ENCODE assay signal across 9 mouse cellular contexts in the genomic region with DNA sequence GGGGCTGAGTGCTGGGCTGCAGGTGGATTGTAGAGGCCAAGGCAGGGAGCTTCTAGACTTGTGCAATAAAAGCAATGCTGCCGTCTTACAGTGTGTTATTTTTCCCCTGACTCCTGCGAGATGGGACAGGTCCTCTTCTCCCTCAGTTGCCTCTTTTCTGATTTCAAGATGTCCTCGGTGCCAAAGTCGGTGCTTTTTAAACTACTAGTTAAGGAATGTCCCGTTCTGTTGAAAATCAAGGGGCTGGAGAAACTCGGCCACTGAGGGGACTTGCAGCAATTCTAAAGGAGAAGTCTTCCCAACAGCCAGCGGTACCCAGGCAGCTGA. TPM values are rescaled to one million over a fixed set of nuclear protein-coding genes. Genes with fewer than 3 reads are reported as not detected.
A peak's percentile ranks its signal among the peaks of the same experiment; 100 is the strongest.
DNase-seq lines count a peak whose midpoint lies in the region; ATAC-seq lines count a peak whose summit lies in the region.
"Had no signal": no experiment of that assay in that cellular context is flagged by ENCODE, and none has a peak within 500 bp of the region (broad histone marks: within the 10 kb centered on the region; RNA-seq: fewer than 3 reads in every experiment).

No protein-coding gene starts in this region.

- no peak for ATAC-seq in neural tube, embryonic 11.5 days (ENCODE audit: insufficient read depth, low FRiP score, low TSS enrichment)
- no peak for ATAC-seq in liver, embryonic 16.5 days (ENCODE audit: low read depth)

- H3K4me1 ChIP-seq in neural tube, embryonic 11.5 days (ENCODE audit: control insufficient read depth, insufficient read depth, low read length) = peaks cover 4% of the 10 kb centered on the region; the same call in 1 of the 2 replicates
- no peaks in the 10 kb centered on the region for H3K4me1 ChIP-seq in liver, embryonic 16.5 days (ENCODE audit: control insufficient read depth, low read depth, low read length)

- no peaks in the 10 kb centered on the region for H3K9me3 ChIP-seq in neural tube, embryonic 11.5 days (ENCODE audit: control insufficient read depth, low read length)
- H3K9me3 ChIP-seq in liver, embryonic 16.5 days (replicated peaks; ENCODE audit: control insufficient read depth, low read length) = no peaks in the 10 kb centered on the region

- DNase-seq in embryo, embryonic 10.5 days (ENCODE audit: low spot score) = peak; percentile 32
- DNase-seq in embryo, embryonic 11 days = no peak
- no peak for DNase-seq in neural tube, embryonic 11.5 days (ENCODE audit: low spot score)
- DNase-seq in neural tube, embryonic 10.5 days (ENCODE audit: extremely low spot score, low spot score) = no peak
- DNase-seq in thymus, postnatal 36 days = no peak
- no peak for DNase-seq in retina, postnatal 1 day
- DNase-seq in layer of hippocampus, adult 9-11 months = no peak
- DNase-seq: gastrocnemius, postnatal 14 days had no signal

- WGBS in neural tube, embryonic 11.5 days = 19% methylated on average over 7 of the region's 7 CpGs
- WGBS in liver, embryonic 16.5 days (ENCODE audit: insufficient replicate concordance) = 18% methylated on average over 7 of the region's 7 CpGs

- H3K27ac ChIP-seq in neural tube, embryonic 11.5 days (ENCODE audit: low read depth, low read length) = no peak overlapping the region
- H3K27ac ChIP-seq in liver, embryonic 16.5 days (ENCODE audit: low read length) = no peak overlapping the region

- peak overlapping the region; percentile 45; the same call in 1 of the 2 replicates for H3K9ac ChIP-seq in neural tube, embryonic 11.5 days (ENCODE audit: low read length)
- no peak overlapping the region for H3K9ac ChIP-seq in liver, embryonic 16.5 days (ENCODE audit: low read depth, low read length)

- H3K4me2 ChIP-seq in neural tube, embryonic 11.5 days (ENCODE audit: low read depth) = peak overlapping the region; percentile 56
- H3K4me2 ChIP-seq in liver, embryonic 16.5 days (ENCODE audit: low read depth, low read length) = peak overlapping the region; percentile 42

- H3K27me3 ChIP-seq in neural tube, embryonic 11.5 days (ENCODE audit: control insufficient read depth, insufficient read depth, low read length) = peaks cover 7% of the 10 kb centered on the region; the same call in 1 of the 2 replicates
- peaks cover 23% of the 10 kb centered on the region for H3K27me3 ChIP-seq in liver, embryonic 16.5 days (ENCODE audit: control insufficient read depth, insufficient read depth, low read depth, low read length)

- no peaks in the 10 kb centered on the region for H3K36me3 ChIP-seq in neural tube, embryonic 11.5 days (ENCODE audit: control insufficient read depth, insufficient read depth, low read length)
- H3K36me3 ChIP-seq in liver, embryonic 16.5 days (ENCODE audit: control insufficient read depth, insufficient read depth) = no peaks in the 10 kb centered on the region

- peak overlapping the region; percentile 24 for H3K4me3 ChIP-seq in neural tube, embryonic 11.5 days (ENCODE audit: low read depth, low read length)
- peak overlapping the region; percentile 25; the same call in 1 of the 2 replicates for H3K4me3 ChIP-seq in liver, embryonic 16.5 days (ENCODE audit: low read depth, low read length)

RNA-seq across cellular contexts. Expression of gene Kiss1, which starts 7.9 kb away (rescaled TPM):
- polyA plus RNA-seq in neural tube, embryonic 11.5 days (2014; fragmentation: Nextera tagmentation; extraction: Ambion mirVana) = not detected in 2 replicates
- polyA plus RNA-seq in liver, embryonic 16.5 days (2015; fragmentation: Nextera tagmentation; extraction: Ambion mirVana) = not detected in 2 replicates

RNA-seq across cellular contexts. Expression of gene Golt1a, which starts 20.0 kb away (rescaled TPM):
- not detected in 2 replicates for polyA plus RNA-seq in neural tube, embryonic 11.5 days (2014; fragmentation: Nextera tagmentation; extraction: Ambion mirVana)
- 7.8 and 10.2 TPM in 2 replicates for polyA plus RNA-seq in liver, embryonic 16.5 days (2015; fragmentation: Nextera tagmentation; extraction: Ambion mirVana)

RNA-seq across cellular contexts. Expression of gene Ren1, which starts 20.7 kb away (rescaled TPM):
- polyA plus RNA-seq in neural tube, embryonic 11.5 days (2014; fragmentation: Nextera tagmentation; extraction: Ambion mirVana) = not detected in 2 replicates
- 0.56 and 0.72 TPM in 2 replicates for polyA plus RNA-seq in liver, embryonic 16.5 days (2015; fragmentation: Nextera tagmentation; extraction: Ambion mirVana)

RNA-seq across cellular contexts. Expression of gene Etnk2, which starts 33.8 kb away (rescaled TPM):
- 1.9 and 3.0 TPM in 2 replicates for polyA plus RNA-seq in neural tube, embryonic 11.5 days (2014; fragmentation: Nextera tagmentation; extraction: Ambion mirVana)
- 15.5 and 20.3 TPM in 2 replicates for polyA plus RNA-seq in liver, embryonic 16.5 days (2015; fragmentation: Nextera tagmentation; extraction: Ambion mirVana)
